26 mouse cellular contexts compared by ENCODE assay signal in the genomic region with DNA sequence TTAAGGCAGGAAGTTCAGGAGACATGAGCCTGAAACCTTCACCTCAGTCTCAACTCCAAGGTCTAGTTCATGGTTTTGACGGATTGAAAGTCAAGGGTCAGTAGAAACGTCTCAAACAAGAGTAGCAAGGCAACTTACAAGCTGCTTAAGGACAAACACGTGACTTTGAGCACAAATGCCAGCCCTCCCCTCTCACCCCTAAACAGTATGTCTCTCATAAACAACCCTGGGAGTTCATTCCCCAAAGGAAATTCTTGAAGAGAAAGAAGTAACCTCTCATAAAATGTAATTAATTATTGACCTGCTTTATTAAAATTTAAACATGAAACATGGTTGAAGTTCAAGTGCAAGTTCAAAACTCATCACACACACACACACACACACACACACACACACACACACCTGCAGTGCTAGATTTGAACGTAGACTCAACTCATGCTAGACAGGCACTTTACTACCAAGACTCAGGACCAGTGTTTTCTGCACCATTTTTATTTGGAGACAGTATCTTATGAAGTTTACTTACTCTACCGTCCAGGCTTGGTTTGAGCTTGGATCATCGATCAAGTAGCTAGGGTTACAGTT. TPM values are rescaled to one million over a fixed set of nuclear protein-coding genes. Genes with fewer than 3 reads are reported as not detected.
A peak's percentile ranks its signal among the peaks of the same experiment; 100 is the strongest.
DNase-seq lines count a peak whose midpoint lies in the region; ATAC-seq lines count a peak whose summit lies in the region.
"Had no signal": no experiment of that assay in that cellular context is flagged by ENCODE, and none has a peak within 500 bp of the region (broad histone marks: within the 10 kb centered on the region; RNA-seq: fewer than 3 reads in every experiment).

No protein-coding gene starts in this region.

- H3K9me3 ChIP-seq in kidney, embryonic 14.5 days (ENCODE audit: control insufficient read depth, low read length) = no peaks in the 10 kb centered on the region
- H3K9me3 ChIP-seq: heart, embryonic 13.5 days; hindbrain, embryonic 12.5 days had no signal

- H3K36me3 ChIP-seq in kidney, embryonic 14.5 days (ENCODE audit: control insufficient read depth, insufficient read depth, low read length) = peaks cover 4% of the 10 kb centered on the region; the same call in 1 of the 2 replicates
- H3K36me3 ChIP-seq: heart, embryonic 13.5 days; hindbrain, embryonic 12.5 days had no signal

- peak; percentile 86 for DNase-seq in kidney, adult 11 months
- DNase-seq in adipocyte (ENCODE audit: low spot score) = peak; percentile 40
- DNase-seq in kidney, adult 9 months = peak; percentile 92
- peak; percentile 74 to 83 for DNase-seq in kidney, postnatal 36 days
- no peak for DNase-seq in layer of hippocampus, postnatal 36 days
- DNase-seq in layer of hippocampus, adult 11-12 months (ENCODE audit: low spot score) = no peak
- DNase-seq: adrenal gland, postnatal 25 days; cerebellum, adult 9-11 months; gastrocnemius, postnatal 25 days; heart, adult 2 months; heart, postnatal 14 days; layer of hippocampus, adult 9-11 months; thymus, adult 2 months had no signal

- no peak overlapping the region for H3K4me3 ChIP-seq in kidney, embryonic 14.5 days (ENCODE audit: low read length)
- H3K4me3 ChIP-seq: heart, adult 2 months; heart, embryonic 13.5 days; hindbrain, embryonic 12.5 days; left cerebral cortex, adult 2 months had no signal

- 72% methylated on average over 6 of the region's 6 CpGs for WGBS in kidney, embryonic 14.5 days

- H3K4me1 ChIP-seq in kidney, embryonic 14.5 days (ENCODE audit: control insufficient read depth, insufficient read depth, low read length) = 0 out of 2 replicates have a peak, but pooled peaks cover 6% of the 10 kb centered on the region

- no peak overlapping the region for H3K4me2 ChIP-seq in kidney, embryonic 14.5 days (replicated peaks; ENCODE audit: low read depth, low read length)
- H3K4me2 ChIP-seq: heart, embryonic 13.5 days; hindbrain, embryonic 12.5 days had no signal

- ATAC-seq in kidney, embryonic 14.5 days (ENCODE audit: low FRiP score, low TSS enrichment) = no peak
- ATAC-seq: CD4-positive, CD25-positive, alpha-beta regulatory T cell, adult 4 months; forebrain, embryonic 16.5 days had no signal

- no peak overlapping the region for H3K27ac ChIP-seq in kidney, embryonic 14.5 days (ENCODE audit: low read depth, low read length)
- H3K27ac ChIP-seq: heart, adult 2 months; heart, embryonic 13.5 days; hindbrain, embryonic 12.5 days; left cerebral cortex, adult 2 months; liver, embryonic 14.5 days; macrophage; stomach, postnatal 0 days had no signal

- H3K9ac ChIP-seq in kidney, embryonic 14.5 days (ENCODE audit: low read depth, low read length) = no peak overlapping the region
- H3K9ac ChIP-seq: heart, embryonic 13.5 days; hindbrain, embryonic 12.5 days; liver, embryonic 14.5 days had no signal

- H3K27me3 ChIP-seq in kidney, embryonic 14.5 days (ENCODE audit: control insufficient read depth, insufficient read depth, low read length) = no peaks in the 10 kb centered on the region
- H3K27me3 ChIP-seq: heart, embryonic 13.5 days; hindbrain, embryonic 12.5 days had no signal

RNA-seq across cellular contexts. Expression of a gene that starts 1.7 kb away (rescaled TPM):
- polyA plus RNA-seq in kidney, embryonic 14.5 days (2014; fragmentation: Nextera tagmentation; extraction: Ambion mirVana) = not detected in 2 replicates
- total RNA-seq in layer of hippocampus, postnatal 36 days (2021) = not detected
- total RNA-seq: adrenal gland, postnatal 25 days; gastrocnemius, postnatal 25 days; heart, adult 2 months; left cerebral cortex, adult 2 months; left cerebral cortex, postnatal 36 days had no signal
- polyA plus RNA-seq: brain, embryonic 14.5 days; CD4-positive, CD25-positive, alpha-beta regulatory T cell, adult 4 months; forebrain, embryonic 16.5 days; heart, adult 2 months; heart, embryonic 13.5 days; hindbrain, embryonic 12.5 days; macrophage; midbrain, postnatal 0 days; neural tube, embryonic 14.5 days; stomach, postnatal 0 days had no signal

RNA-seq across cellular contexts. Expression of a gene that starts 4.3 kb away (rescaled TPM):
- polyA plus RNA-seq in kidney, embryonic 14.5 days (2014; fragmentation: Nextera tagmentation; extraction: Ambion mirVana) = 9.0 and 15.0 TPM in 2 replicates
- 10 to 100 TPM; 95.4 to 98.7 TPM for total RNA-seq in layer of hippocampus, postnatal 36 days (2021)

RNA-seq across cellular contexts. Expression of a gene that starts 9.9 kb away (rescaled TPM):
- 54.0 and 60.2 TPM in 2 replicates for polyA plus RNA-seq in kidney, embryonic 14.5 days (2014; fragmentation: Nextera tagmentation; extraction: Ambion mirVana)
- 10 to 100 TPM; 50.8 to 57.7 TPM for total RNA-seq in layer of hippocampus, postnatal 36 days (2021)

RNA-seq across cellular contexts. Expression of a gene that starts 10.2 kb away (rescaled TPM):
- 1.3 and 1.9 TPM in 2 replicates for polyA plus RNA-seq in kidney, embryonic 14.5 days (2014; fragmentation: Nextera tagmentation; extraction: Ambion mirVana)
- total RNA-seq in layer of hippocampus, postnatal 36 days (2021) = 1 to 10 TPM; 2.7 to 3.5 TPM

RNA-seq across cellular contexts. Expression of a gene that starts 16.7 kb away (rescaled TPM):
- polyA plus RNA-seq in kidney, embryonic 14.5 days (2014; fragmentation: Nextera tagmentation; extraction: Ambion mirVana) = 6.0 and 7.6 TPM in 2 replicates
- 1 to 10 TPM; 1.7 to 3.0 TPM for total RNA-seq in layer of hippocampus, postnatal 36 days (2021)

Comparison
In these comparisons a context has a peak if more than half of its experiments do, and no peak if none do; other contexts are left out.
1. DNase-seq: peak in kidney, adult 11 months (single experiment), adipocyte (single experiment), kidney, adult 9 months (single experiment) and kidney, postnatal 36 days (2 of 2); none in layer of hippocampus, postnatal 36 days (0 of 2) and layer of hippocampus, adult 11-12 months (single experiment).